Mouse (Mus musculus) bone marrow macrophage, adult 2 months (primary cell): ENCODE results near the gene Cryge.

Experiments
- CTCF ChIP-seq: IDR thresholded peaks from 2 replicates; pipeline ENCODE4 v1.5.1; 2012; ENCODE audit warnings: low read depth, mild to moderate bottlenecking, low read length, moderate library complexity
- POLR2A ChIP-seq: IDR thresholded peaks from 2 replicates; pipeline ENCODE4 v1.6.1; 2012; ENCODE audit warnings: mild to moderate bottlenecking, low read depth, low read length, borderline replicate concordance

DNA sequence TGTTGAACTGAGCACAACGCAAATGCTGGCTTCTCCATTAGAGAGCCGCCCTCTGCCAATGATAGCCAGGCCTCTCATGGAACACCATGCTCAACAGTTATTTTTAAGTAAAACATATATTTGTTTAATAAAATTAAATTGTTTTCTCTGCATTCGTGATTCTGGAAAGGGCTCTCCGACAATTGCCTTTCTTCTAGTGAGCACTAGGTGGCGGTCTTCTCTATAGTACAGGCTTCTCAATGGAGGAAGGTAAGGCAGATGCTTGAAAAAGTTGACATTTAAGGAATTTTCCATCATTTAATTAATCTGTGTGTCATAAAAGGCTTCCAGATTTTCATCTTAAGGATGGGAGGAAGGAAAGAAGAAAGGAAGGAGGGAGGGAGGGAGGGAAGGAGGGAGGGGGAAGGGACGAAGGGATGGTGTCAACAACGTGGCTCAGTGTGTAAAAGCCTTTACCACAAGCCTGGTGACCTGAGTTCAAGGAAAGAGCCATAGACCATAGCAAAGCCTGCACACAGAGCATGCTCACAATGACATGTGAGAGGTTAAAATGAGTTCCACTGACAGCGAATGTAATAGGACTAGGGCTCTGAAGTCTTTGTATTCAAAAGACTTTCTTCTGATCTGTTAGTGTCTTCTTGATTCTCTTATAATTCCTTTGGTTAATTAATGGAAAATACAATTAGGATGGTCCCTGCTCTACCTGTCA is 4.4 kb downstream of the Cryge start:
- TF ChIP-seq CTCF (no peak), POLR2A (no peak)
